Mouse (Mus musculus): ENCODE data around the gene Rnf10. TPM values are rescaled to one million over a fixed set of nuclear protein-coding genes. Genes with fewer than 3 reads are reported as not detected.

Rnf10 gene
- polyA plus RNA-seq, 1 experiment from 2014 or later = 160 TPM

- WGBS = 68% methylated on average over 6 of the region's 6 CpGs
- Histone ChIP-seq H3K9ac (replicated peaks) (peak overlapping the region; percentile 51; the same call in 1 of the 2 replicates), H3K4me3 (replicated peaks) (0 out of 2 replicates have a peak overlapping the region, but pooled peaks have one; percentile 98)
Measured at GRCm38 (mm10) chr5:115273549-115274135, 944 bp upstream of the Rnf10 start.

DNA sequence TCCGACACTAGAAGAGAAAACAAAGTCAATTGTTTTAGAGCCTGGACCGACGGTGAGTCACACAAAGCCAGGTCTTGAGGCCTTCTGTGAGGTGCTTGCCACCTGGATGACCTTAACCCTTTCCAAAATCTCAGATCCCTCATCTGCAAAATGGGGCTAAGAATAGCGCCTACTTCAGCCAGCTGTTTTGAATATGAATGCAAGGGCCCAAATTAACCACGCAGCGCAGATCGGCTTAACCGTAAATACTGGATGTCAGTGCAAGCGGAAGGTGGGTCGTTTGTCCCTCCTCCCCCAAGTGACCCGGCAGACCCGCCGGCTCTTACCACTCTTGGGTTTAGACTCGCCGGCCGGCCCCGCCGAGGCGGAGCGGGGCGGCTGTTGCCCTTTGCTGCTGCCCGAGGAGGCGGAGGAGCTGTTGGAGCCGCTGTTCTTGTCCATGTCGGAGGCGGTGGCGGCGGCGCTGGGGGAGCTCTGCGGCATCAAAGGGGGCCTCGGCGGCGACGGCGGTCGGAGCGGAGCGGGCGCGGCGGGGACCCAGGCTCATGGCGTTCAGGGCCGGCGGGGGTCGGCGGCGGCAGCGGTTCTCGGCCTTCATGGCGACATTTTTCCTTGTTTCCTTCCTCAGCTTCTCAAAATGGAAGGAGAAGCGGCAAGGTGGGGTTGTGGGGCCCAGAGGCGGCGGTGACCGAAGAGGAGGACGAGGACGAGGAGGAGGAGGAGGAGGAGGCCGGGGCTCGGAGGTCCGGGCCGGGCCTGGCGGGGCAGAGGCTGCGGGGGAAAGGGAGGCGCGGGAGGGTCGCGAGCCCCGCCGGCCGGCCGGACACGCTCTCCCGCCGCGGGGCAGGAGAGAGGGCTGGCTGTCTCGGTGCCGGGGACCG is 527 bp downstream of the Rnf10 start:
- peak overlapping the region; percentile 98 for H3K4me3 ChIP-seq (replicated peaks)
- ATAC-seq = peak; percentile 79
- H3K27ac ChIP-seq = peak overlapping the region; percentile 90
- H3K4me2 ChIP-seq (replicated peaks) = peak overlapping the region; percentile 90
- no peaks in the 10 kb centered on the region for H3K9me3 ChIP-seq
- peaks cover 50% of the 10 kb centered on the region for H3K4me1 ChIP-seq (replicated peaks)
- H3K27me3 ChIP-seq = no peaks in the 10 kb centered on the region
- peaks cover 9% of the 10 kb centered on the region for H3K36me3 ChIP-seq
- peak overlapping the region; percentile 100 for H3K9ac ChIP-seq (replicated peaks)
- under 1% methylated on average over 67 of the region's 77 CpGs for WGBS

More at GRCm38 (mm10) chr5:115273549-115274135, 944 bp upstream of the Rnf10 start:
- Histone ChIP-seq H3K27me3 (no peaks in the 10 kb centered on the region), H3K36me3 (peaks cover 5% of the 10 kb centered on the region; the same call in 1 of the 2 replicates), H3K4me2 (replicated peaks) (peak overlapping the region; percentile 90), H3K27ac (peak overlapping the region; percentile 90), H3K4me1 (replicated peaks) (peaks cover 40% of the 10 kb centered on the region), H3K9me3 (no peaks in the 10 kb centered on the region)
- ATAC-seq = no peak

DNA sequence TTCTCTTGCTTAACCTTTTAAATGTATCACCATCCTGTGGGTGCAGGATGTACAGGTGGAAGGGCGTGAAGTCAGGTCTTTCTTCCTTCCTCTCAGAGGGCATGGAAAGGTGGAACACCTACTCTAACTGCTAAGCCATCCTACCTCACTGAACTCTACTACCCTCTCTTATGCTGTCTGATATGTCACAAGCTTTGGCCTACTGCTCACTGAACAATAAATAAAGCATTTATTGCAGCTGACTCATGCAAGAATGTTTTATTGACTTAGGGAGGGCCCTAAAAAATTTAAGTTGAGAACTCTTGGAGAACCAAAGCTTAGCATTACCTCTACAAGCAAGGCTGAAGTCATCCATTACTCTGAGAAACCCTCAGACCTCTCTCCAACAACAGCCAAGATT is 2.7 kb downstream of the Rnf10 start:
- 0 out of 2 replicates have a peak overlapping the region, but pooled peaks have one; percentile 26 for H3K9ac ChIP-seq (replicated peaks)
- no peak for ATAC-seq
- H3K4me2 ChIP-seq (replicated peaks) = peak overlapping the region; percentile 90
- H3K9me3 ChIP-seq = no peaks in the 10 kb centered on the region
- no peak overlapping the region for H3K27ac ChIP-seq
- peaks cover 17% of the 10 kb centered on the region for H3K36me3 ChIP-seq
- no peaks in the 10 kb centered on the region for H3K27me3 ChIP-seq
- WGBS = 100% methylated on average over 1 of the region's 1 CpGs
- peaks cover 58% of the 10 kb centered on the region for H3K4me1 ChIP-seq (replicated peaks)
- H3K4me3 ChIP-seq (replicated peaks) = peak overlapping the region; percentile 98; the same call in 1 of the 2 replicates

GRCm38 (mm10) chr5:115268266-115268665 is 4.4 kb downstream of the Rnf10 start:
- Histone ChIP-seq H3K4me3 (replicated peaks) (no peak overlapping the region), H3K27me3 (no peaks in the 10 kb centered on the region), H3K27ac (no peak overlapping the region), H3K9me3 (no peaks in the 10 kb centered on the region), H3K4me1 (replicated peaks) (peaks cover 54% of the 10 kb centered on the region), H3K36me3 (peaks cover 17% of the 10 kb centered on the region), H3K4me2 (replicated peaks) (no peak overlapping the region), H3K9ac (replicated peaks) (no peak overlapping the region)
- 72% methylated on average over 3 of the region's 3 CpGs for whole genome bisulfite sequencing
- ATAC-seq = no peak

DNA sequence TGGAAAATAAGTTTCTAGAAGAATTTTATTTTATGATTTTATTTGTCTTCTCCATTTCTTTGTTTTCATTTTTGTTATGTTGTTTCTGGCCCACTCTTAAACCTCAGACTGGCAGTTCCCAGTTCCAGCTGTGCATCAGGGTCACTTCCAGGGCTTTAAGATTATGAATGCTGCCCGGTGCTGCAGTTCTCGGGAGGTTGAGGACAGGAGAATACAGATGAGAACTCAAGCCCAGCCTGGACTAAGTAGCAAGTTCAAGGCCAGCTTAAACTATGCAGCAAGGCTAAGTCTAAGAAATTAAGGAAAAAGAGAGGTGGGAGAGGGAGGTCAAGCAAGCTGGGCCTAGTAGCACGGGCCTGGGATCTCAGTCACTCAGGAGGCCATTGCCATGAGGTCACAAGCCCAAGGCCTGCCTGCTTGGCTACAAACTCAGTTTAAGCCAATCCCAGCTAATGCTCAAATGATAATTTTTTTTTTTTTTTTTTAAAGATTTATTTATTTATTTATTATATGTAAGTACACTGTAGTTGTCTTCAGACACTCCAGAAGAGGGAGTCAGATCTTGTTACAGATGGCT is 5.1 kb downstream of the Rnf10 start:
- H3K9ac ChIP-seq (replicated peaks) = no peak overlapping the region
- no peaks in the 10 kb centered on the region for H3K27me3 ChIP-seq
- H3K4me2 ChIP-seq (replicated peaks) = no peak overlapping the region
- no peak overlapping the region for H3K27ac ChIP-seq
- no peaks in the 10 kb centered on the region for H3K9me3 ChIP-seq
- H3K4me3 ChIP-seq (replicated peaks) = no peak overlapping the region
- H3K36me3 ChIP-seq = peaks cover 23% of the 10 kb centered on the region
- H3K4me1 ChIP-seq (replicated peaks) = peaks cover 57% of the 10 kb centered on the region
- WGBS = 77% methylated on average over 3 of the region's 3 CpGs
- no peak for ATAC-seq

DNA sequence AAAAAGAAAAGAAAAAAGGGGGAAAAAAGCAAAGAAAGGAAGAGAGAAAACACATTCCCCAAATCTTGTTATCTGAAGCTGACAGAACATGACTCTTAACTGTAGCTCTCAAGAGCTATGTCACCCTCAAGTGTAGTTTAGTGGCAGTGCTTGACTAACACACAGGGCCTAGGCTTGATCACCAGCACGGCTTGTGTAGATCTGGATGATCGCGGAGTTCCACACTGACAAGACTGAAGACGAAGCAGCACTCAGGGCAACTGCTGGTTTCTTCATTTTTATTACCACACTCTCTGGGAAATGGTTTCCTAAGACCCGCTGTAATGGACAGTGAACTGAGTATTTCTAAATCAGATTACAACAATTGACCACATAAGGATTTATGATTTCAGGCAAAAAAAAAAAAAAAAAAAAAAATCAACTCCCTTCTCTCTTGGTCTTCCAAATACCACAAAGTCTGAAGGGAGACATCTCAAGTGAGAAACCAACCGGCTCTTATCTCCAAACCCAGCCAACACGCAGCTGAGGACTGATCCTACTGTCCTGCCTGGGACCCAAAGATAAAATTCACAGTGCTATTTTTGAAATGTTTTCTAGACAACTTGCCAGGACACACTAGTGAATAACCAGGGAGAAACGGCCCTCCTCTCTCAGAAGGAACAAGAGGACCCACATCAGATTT is 5.8 kb downstream of the Rnf10 start:
- H3K4me1 ChIP-seq (replicated peaks) = peaks cover 58% of the 10 kb centered on the region
- 84% methylated on average over 8 of the region's 8 CpGs for WGBS

GRCm38 (mm10) chr5:115266340-115266739 is 6.4 kb downstream of the Rnf10 start:
- H3K9ac ChIP-seq (replicated peaks) = no peak overlapping the region
- no peak overlapping the region for H3K27ac ChIP-seq
- WGBS = 94% methylated on average over 5 of the region's 5 CpGs
- H3K9me3 ChIP-seq = no peaks in the 10 kb centered on the region
- no peak overlapping the region for H3K4me3 ChIP-seq (replicated peaks)
- no peak for ATAC-seq
- no peak overlapping the region for H3K4me2 ChIP-seq (replicated peaks)
- H3K4me1 ChIP-seq (replicated peaks) = peaks cover 55% of the 10 kb centered on the region
- peaks cover 25% of the 10 kb centered on the region for H3K36me3 ChIP-seq
- no peaks in the 10 kb centered on the region for H3K27me3 ChIP-seq

More for the DNA sequence above, 5.8 kb downstream of the Rnf10 start:
- Histone ChIP-seq H3K9ac (replicated peaks) (no peak overlapping the region), H3K4me2 (replicated peaks) (no peak overlapping the region), H3K9me3 (no peaks in the 10 kb centered on the region), H3K27ac (no peak overlapping the region), H3K4me3 (replicated peaks) (no peak overlapping the region), H3K27me3 (no peaks in the 10 kb centered on the region), H3K36me3 (peaks cover 25% of the 10 kb centered on the region)
- ATAC-seq = no peak

DNA sequence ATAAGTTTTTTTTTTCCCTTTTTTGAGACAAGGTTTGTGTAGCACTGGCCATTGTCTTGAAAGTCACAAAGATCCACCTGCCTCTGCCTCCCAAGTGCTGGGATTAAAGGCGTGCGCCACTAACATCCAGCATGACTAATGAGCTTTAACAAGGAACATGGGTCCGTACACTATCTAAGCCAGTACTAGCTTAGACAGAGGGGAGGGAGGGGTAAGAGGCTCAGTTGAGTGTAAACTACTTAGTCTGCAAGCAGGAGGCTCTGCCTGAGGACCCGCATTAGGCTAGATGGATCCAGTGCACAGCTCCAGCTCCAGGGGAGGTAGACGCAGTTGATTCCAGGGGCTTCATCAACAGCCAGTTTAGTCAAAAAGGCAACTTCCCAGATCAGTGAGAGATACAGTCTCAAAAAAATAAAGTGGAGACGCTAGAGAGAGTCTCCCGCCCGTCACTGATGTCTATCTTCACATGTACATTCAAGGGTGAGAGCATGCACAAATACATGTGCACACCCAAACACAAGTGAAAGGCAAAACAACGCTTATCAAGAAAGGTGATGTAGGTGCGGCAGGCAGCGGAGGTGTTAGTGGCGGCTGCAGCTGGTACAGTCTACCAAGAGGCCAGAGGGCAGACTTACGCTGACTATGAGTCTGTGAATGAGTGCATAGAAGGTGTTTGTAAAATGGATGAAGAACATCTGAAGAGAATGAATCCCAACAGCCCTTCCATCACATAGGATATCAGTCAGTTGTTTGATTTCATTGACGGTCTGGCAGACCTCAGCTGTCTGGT is 10.0 kb downstream of the Rnf10 start:
- ATAC-seq = 0 out of 2 replicates have a peak, but pooled peaks have one; percentile 24
- Histone ChIP-seq H3K4me2 (replicated peaks) (no peak overlapping the region), H3K9me3 (no peaks in the 10 kb centered on the region), H3K27ac (no peak overlapping the region), H3K9ac (replicated peaks) (no peak overlapping the region), H3K4me3 (replicated peaks) (no peak overlapping the region), H3K36me3 (peaks cover 45% of the 10 kb centered on the region), H3K4me1 (replicated peaks) (peaks cover 23% of the 10 kb centered on the region), H3K27me3 (no peaks in the 10 kb centered on the region)
- 81% methylated on average over 14 of the region's 14 CpGs for WGBS

DNA sequence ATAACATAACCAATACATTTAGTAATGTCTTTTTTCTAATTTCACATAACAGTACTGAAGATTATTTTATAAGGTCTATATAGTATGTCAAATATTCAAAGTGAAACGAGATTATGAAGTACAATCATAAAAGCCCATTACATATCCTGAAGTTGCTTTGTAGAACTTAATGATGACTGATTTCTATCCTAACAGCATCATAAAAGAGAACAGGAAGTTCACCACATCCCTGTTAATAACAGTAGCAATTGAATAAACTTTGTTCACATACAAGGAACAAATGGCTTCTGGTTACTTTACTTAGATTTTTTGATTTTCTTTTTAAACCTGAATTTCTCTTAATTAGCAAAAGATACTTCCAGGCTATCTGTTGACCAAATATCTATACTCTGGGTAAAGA is 10.8 kb downstream of the Rnf10 start:
- Histone ChIP-seq H3K4me3 (replicated peaks) (no peak overlapping the region), H3K4me1 (replicated peaks) (peaks cover 16% of the 10 kb centered on the region), H3K27me3 (no peaks in the 10 kb centered on the region), H3K9me3 (no peaks in the 10 kb centered on the region), H3K4me2 (replicated peaks) (no peak overlapping the region), H3K27ac (no peak overlapping the region), H3K9ac (replicated peaks) (no peak overlapping the region), H3K36me3 (peaks cover 53% of the 10 kb centered on the region)
- WGBS = 97% methylated on average over 1 of the region's 1 CpGs
- no peak for ATAC-seq

DNA sequence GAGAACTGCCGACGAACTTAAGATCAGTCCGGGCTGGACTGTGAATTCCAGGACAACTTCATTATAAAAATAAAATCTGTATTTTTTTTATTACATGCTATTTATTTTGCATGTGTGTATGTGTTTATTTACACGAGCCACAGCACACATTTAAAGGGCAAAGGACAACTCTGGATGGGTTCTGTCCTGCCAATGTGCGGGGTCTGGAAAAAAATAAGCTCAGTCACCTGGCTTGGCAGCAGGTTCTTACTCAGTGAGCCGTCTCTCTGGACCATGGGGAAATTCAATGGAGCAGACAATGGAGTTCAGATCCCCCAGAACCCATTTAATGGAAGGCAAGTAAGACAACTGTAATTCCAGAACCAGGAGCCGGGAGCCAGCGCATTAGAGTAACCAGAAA is 11.6 kb downstream of the Rnf10 start:
- no peak overlapping the region for H3K4me3 ChIP-seq (replicated peaks)
- H3K27ac ChIP-seq = no peak overlapping the region
- H3K9ac ChIP-seq (replicated peaks) = no peak overlapping the region
- peaks cover 56% of the 10 kb centered on the region for H3K36me3 ChIP-seq
- H3K4me2 ChIP-seq (replicated peaks) = no peak overlapping the region
- no peaks in the 10 kb centered on the region for H3K9me3 ChIP-seq
- no peaks in the 10 kb centered on the region for H3K27me3 ChIP-seq
- ATAC-seq = no peak
- peaks cover 14% of the 10 kb centered on the region for H3K4me1 ChIP-seq (replicated peaks)
- 91% methylated on average over 8 of the region's 8 CpGs for WGBS

DNA sequence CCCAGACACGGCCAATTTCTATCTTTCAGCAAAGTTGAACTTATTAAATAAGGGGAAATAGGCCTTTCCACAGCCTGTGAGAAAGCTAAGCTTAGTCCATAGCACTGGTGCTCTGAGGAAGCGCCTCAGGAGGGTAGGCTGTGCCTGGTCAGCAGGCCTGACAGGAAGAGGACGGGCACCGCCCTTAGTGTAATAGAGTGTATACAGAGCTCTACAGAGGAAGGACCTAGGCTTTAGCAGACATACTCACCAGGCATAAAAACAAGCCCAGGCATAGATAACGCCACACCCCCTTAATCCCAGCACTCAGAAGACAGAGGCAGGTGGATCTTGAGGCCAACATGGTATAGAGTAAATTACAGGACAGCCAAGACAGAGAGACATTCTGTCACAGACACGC is 12.3 kb downstream of the Rnf10 start:
- Histone ChIP-seq H3K27me3 (no peaks in the 10 kb centered on the region), H3K4me2 (replicated peaks) (no peak overlapping the region), H3K4me3 (replicated peaks) (no peak overlapping the region), H3K27ac (no peak overlapping the region), H3K36me3 (peaks cover 61% of the 10 kb centered on the region), H3K9ac (replicated peaks) (no peak overlapping the region), H3K4me1 (replicated peaks) (peaks cover 9% of the 10 kb centered on the region; the same call in 1 of the 2 replicates), H3K9me3 (no peaks in the 10 kb centered on the region)
- WGBS = 94% methylated on average over 6 of the region's 6 CpGs
- ATAC-seq = no peak
